ENCODE assay signal across 15 mouse cellular contexts in genomic region chr7:118252979-118253378, GRCm38 (mm10). TPM values are rescaled to one million over a fixed set of nuclear protein-coding genes. Genes with fewer than 3 reads are reported as not detected.
DNase-seq lines count a peak whose midpoint lies in the region; ATAC-seq and TF ChIP-seq lines count a peak whose summit lies in the region.
"Had no signal": no experiment of that assay in that cellular context is flagged by ENCODE, and none has a peak within 500 bp of the region (broad histone marks: within the 10 kb centered on the region; RNA-seq: fewer than 3 reads in every experiment).

No protein-coding gene starts in this region.

- WGBS in forebrain, embryonic 10.5 days = 80% methylated on average over 3 of the region's 3 CpGs
- 90% methylated on average over 3 of the region's 3 CpGs for WGBS in forebrain, embryonic 16.5 days
- 87% methylated on average over 3 of the region's 3 CpGs for WGBS in liver, embryonic 13.5 days (ENCODE audit: insufficient replicate concordance)
- WGBS in embryonic facial prominence, embryonic 13.5 days = 50% methylated on average over 3 of the region's 3 CpGs
- 90% methylated on average over 3 of the region's 3 CpGs for WGBS in small intestine, adult 2 months

- peak overlapping the region; percentile 13; the same call in 1 of the 2 replicates for H3K27ac ChIP-seq in forebrain, embryonic 10.5 days
- no peak overlapping the region for H3K27ac ChIP-seq in forebrain, embryonic 16.5 days (ENCODE audit: low read length)
- peak overlapping the region; percentile 13; the same call in 1 of the 2 replicates for H3K27ac ChIP-seq in liver, embryonic 13.5 days
- H3K27ac ChIP-seq in embryonic facial prominence, embryonic 13.5 days = no peak overlapping the region
- H3K27ac ChIP-seq in small intestine, adult 2 months (ENCODE audit: insufficient read depth, low read depth, low read length) = peak overlapping the region; percentile 72
- H3K27ac ChIP-seq: intestine, embryonic 15.5 days; limb, embryonic 15.5 days had no signal

- no peak for DNase-seq in forebrain, embryonic 10.5 days (ENCODE audit: extremely low spot score, low spot score)
- no peak for DNase-seq in liver, embryonic 13.5 days
- DNase-seq in liver = no peak
- no peak for DNase-seq in neural tube, embryonic 10.5 days (ENCODE audit: extremely low spot score, low spot score)
- DNase-seq: right cerebral cortex, adult 18-20 months; thymus, postnatal 14 days had no signal

- H3K36me3 ChIP-seq in forebrain, embryonic 10.5 days (replicated peaks) = no peaks in the 10 kb centered on the region
- H3K36me3 ChIP-seq in forebrain, embryonic 16.5 days (ENCODE audit: control insufficient read depth, insufficient read depth) = no peaks in the 10 kb centered on the region
- no peaks in the 10 kb centered on the region for H3K36me3 ChIP-seq in liver, embryonic 13.5 days
- H3K36me3 ChIP-seq in embryonic facial prominence, embryonic 13.5 days = no peaks in the 10 kb centered on the region
- no peaks in the 10 kb centered on the region for H3K36me3 ChIP-seq in small intestine, adult 2 months (ENCODE audit: control insufficient read depth, insufficient read depth, low read length)
- H3K36me3 ChIP-seq: hindbrain, embryonic 10.5 days; intestine, embryonic 15.5 days; limb, embryonic 15.5 days had no signal

- no peak overlapping the region for H3K4me2 ChIP-seq in forebrain, embryonic 16.5 days (ENCODE audit: low read length)
- no peak overlapping the region for H3K4me2 ChIP-seq in liver, embryonic 13.5 days
- no peak overlapping the region for H3K4me2 ChIP-seq in embryonic facial prominence, embryonic 13.5 days
- H3K4me2 ChIP-seq: intestine, embryonic 15.5 days; limb, embryonic 15.5 days had no signal

- no peak for TF ChIP-seq CTCF in small intestine, adult 2 months (IDR thresholded peaks at IDR 0.05; ENCODE audit: extremely low read depth, insufficient read length, insufficient replicate concordance, low read depth, low read length)

- no peaks in the 10 kb centered on the region for H3K9me3 ChIP-seq in forebrain, embryonic 10.5 days
- no peaks in the 10 kb centered on the region for H3K9me3 ChIP-seq in forebrain, embryonic 16.5 days (ENCODE audit: control insufficient read depth, low read length)
- no peaks in the 10 kb centered on the region for H3K9me3 ChIP-seq in liver, embryonic 13.5 days (replicated peaks)
- H3K9me3 ChIP-seq in embryonic facial prominence, embryonic 13.5 days = no peaks in the 10 kb centered on the region
- H3K9me3 ChIP-seq: hindbrain, embryonic 10.5 days; intestine, embryonic 15.5 days; limb, embryonic 15.5 days had no signal

- H3K4me3 ChIP-seq in forebrain, embryonic 10.5 days = no peak overlapping the region
- H3K4me3 ChIP-seq in forebrain, embryonic 16.5 days (replicated peaks; ENCODE audit: low read length) = no peak overlapping the region
- no peak overlapping the region for H3K4me3 ChIP-seq in liver, embryonic 13.5 days (replicated peaks)
- H3K4me3 ChIP-seq in embryonic facial prominence, embryonic 13.5 days = no peak overlapping the region
- no peak overlapping the region for H3K4me3 ChIP-seq in small intestine, adult 2 months (ENCODE audit: low read depth, low read length)
- H3K4me3 ChIP-seq: hindbrain, embryonic 10.5 days; intestine, embryonic 15.5 days; limb, embryonic 15.5 days had no signal

- H3K9ac ChIP-seq in forebrain, embryonic 16.5 days (replicated peaks; ENCODE audit: low read depth, low read length) = no peak overlapping the region
- no peak overlapping the region for H3K9ac ChIP-seq in liver, embryonic 13.5 days
- H3K9ac ChIP-seq in embryonic facial prominence, embryonic 13.5 days = no peak overlapping the region
- H3K9ac ChIP-seq: intestine, embryonic 15.5 days; limb, embryonic 15.5 days had no signal

- ATAC-seq in forebrain, embryonic 16.5 days = no peak
- no peak for ATAC-seq in liver, embryonic 13.5 days (ENCODE audit: low read depth)
- ATAC-seq in embryonic facial prominence, embryonic 13.5 days (ENCODE audit: insufficient number of reproducible peaks, insufficient read depth, low FRiP score, low TSS enrichment, low read depth) = peak; percentile 3; the same call in 1 of the 2 replicates
- ATAC-seq in erythroid progenitor cell, adult 5-6 weeks (replicated peaks; ENCODE audit: low FRiP score, poor library complexity, severe bottlenecking) = no peak
- ATAC-seq: activated CD4-positive, CD25-positive, alpha-beta regulatory T cell, adult 4 months; midbrain, embryonic 16.5 days had no signal

- TF ChIP-seq POLR2A in small intestine, adult 2 months (IDR thresholded peaks at IDR 0.05; ENCODE audit: low read depth, low read length) = no peak

- H3K4me1 ChIP-seq in forebrain, embryonic 10.5 days = peaks cover 21% of the 10 kb centered on the region
- H3K4me1 ChIP-seq in forebrain, embryonic 16.5 days (replicated peaks; ENCODE audit: control insufficient read depth, insufficient read depth, low read length) = peaks cover 4% of the 10 kb centered on the region; the same call in 1 of the 2 replicates
- peaks cover 32% of the 10 kb centered on the region for H3K4me1 ChIP-seq in liver, embryonic 13.5 days (replicated peaks)
- H3K4me1 ChIP-seq in embryonic facial prominence, embryonic 13.5 days = peaks cover 3% of the 10 kb centered on the region; the same call in 1 of the 2 replicates
- peaks cover 25% of the 10 kb centered on the region; the same call in 1 of the 2 replicates for H3K4me1 ChIP-seq in small intestine, adult 2 months (ENCODE audit: control insufficient read depth, insufficient read depth, insufficient read length, low read length)

- H3K27me3 ChIP-seq in forebrain, embryonic 10.5 days (ENCODE audit: poor library complexity, severe bottlenecking) = no peaks in the 10 kb centered on the region
- no peaks in the 10 kb centered on the region for H3K27me3 ChIP-seq in forebrain, embryonic 16.5 days (replicated peaks; ENCODE audit: control insufficient read depth, insufficient read depth, low read length)
- no peaks in the 10 kb centered on the region for H3K27me3 ChIP-seq in liver, embryonic 13.5 days
- H3K27me3 ChIP-seq in embryonic facial prominence, embryonic 13.5 days = no peaks in the 10 kb centered on the region
- no peaks in the 10 kb centered on the region for H3K27me3 ChIP-seq in small intestine, adult 2 months (ENCODE audit: control insufficient read depth, insufficient read depth, low read length)
- H3K27me3 ChIP-seq: intestine, embryonic 15.5 days; limb, embryonic 15.5 days had no signal

RNA-seq across cellular contexts. Expression of gene Smg1, which starts 9.5 kb away (rescaled TPM):
- 15.9 and 17.5 TPM in 2 replicates for polyA plus RNA-seq in forebrain, embryonic 10.5 days (2016; fragmentation: Nextera tagmentation; extraction: Ambion mirVana)
- polyA plus RNA-seq in forebrain, embryonic 16.5 days (2015; fragmentation: Nextera tagmentation; extraction: Ambion mirVana) = 21.5 and 21.6 TPM in 2 replicates
- 5.8 and 6.0 TPM in 2 replicates for polyA plus RNA-seq in liver, embryonic 13.5 days (2015; fragmentation: Nextera tagmentation; extraction: Ambion mirVana)
- 23.6 and 25.1 TPM in 2 replicates for polyA plus RNA-seq in embryonic facial prominence, embryonic 13.5 days (2015; fragmentation: Nextera tagmentation; extraction: Ambion mirVana)
- polyA plus RNA-seq in small intestine, adult 2 months (2012; rRNA removed) = 20.1 and 38.3 TPM in 2 replicates
- total RNA-seq in erythroid progenitor cell, adult 5-6 weeks (2015; ENCODE audit: low replicate concordance) = 46.1 and 69.6 TPM in 2 replicates
- total RNA-seq in erythroid progenitor cell, adult 5-6 weeks (2017; ENCODE audit: low replicate concordance) = 39.5 and 49.2 TPM in 2 replicates

Comparison
In these comparisons a context has a peak if more than half of its experiments do, and no peak if none do; other contexts are left out.
1. H3K27ac ChIP-seq: peak in forebrain, embryonic 10.5 days (single experiment), liver, embryonic 13.5 days (single experiment) and small intestine, adult 2 months (single experiment); none in forebrain, embryonic 16.5 days (single experiment) and embryonic facial prominence, embryonic 13.5 days (single experiment).